Mouse (Mus musculus) intestine, embryonic 14.5 days (tissue): ENCODE measurements around the gene Siglece. TPM values are rescaled to one million over a fixed set of nuclear protein-coding genes. Genes with fewer than 3 reads are reported as not detected.
"Not testable (repeated sequence)": the region's sequence is repeated elsewhere in the genome, so short reads cannot be mapped to it uniquely, and the experiment has no call there.

Experiments
- ATAC-seq: fragments of 200-750 bp; cut with Nextera tagmentation; replicated peaks from 2 replicates; pipeline ENCODE4 v1.8.0; 2017; ENCODE audit warnings: low read depth, moderate number of reproducible peaks, moderate TSS enrichment, moderate library complexity; ENCODE audit not compliant: low FRiP score, low TSS enrichment
- DNase-seq: peaks from one replicate; pipeline ENCODE4 v3.0.0-alpha.2; 2018; ENCODE audit warnings: low spot score
- H3K27ac ChIP-seq: fragments of 300-500 bp; sonication (generic); 2 replicates; pipeline ENCODE4 v1.5.1; 2014; ENCODE audit warnings: low read depth, mild to moderate bottlenecking, control low read depth
- H3K27me3 ChIP-seq: fragments of 300-500 bp; sonication (generic); replicated peaks from 2 replicates; pipeline ENCODE4 v1.6.1; 2014; ENCODE audit warnings: low read length, control low read depth; ENCODE audit not compliant: control insufficient read depth, insufficient read depth
- H3K36me3 ChIP-seq: fragments of 300-500 bp; sonication (generic); 2 replicates; pipeline ENCODE4 v1.6.1; 2014; ENCODE audit warnings: low read length, control low read depth; ENCODE audit not compliant: control insufficient read depth, insufficient read depth
- H3K4me1 ChIP-seq: fragments of 300-500 bp; sonication (generic); replicated peaks from 2 replicates; pipeline ENCODE4 v1.6.1; 2014; ENCODE audit warnings: low read length, control low read depth, mixed read lengths; ENCODE audit not compliant: control insufficient read depth, insufficient read depth
- H3K4me2 ChIP-seq: fragments of 300-500 bp; sonication (generic); 2 replicates; pipeline ENCODE4 v1.6.1; 2014; ENCODE audit warnings: low read length
- H3K4me3 ChIP-seq: fragments of 300-500 bp; sonication (generic); 2 replicates; pipeline ENCODE4 v1.5.1; 2014; ENCODE audit warnings: low read depth, low read length, control low read depth, mixed read lengths
- H3K9ac ChIP-seq: fragments of 300-500 bp; sonication (generic); 2 replicates; pipeline ENCODE4 v1.6.1; 2014; ENCODE audit warnings: mild to moderate bottlenecking, low read length
- H3K9me3 ChIP-seq: fragments of 300-500 bp; sonication (generic); 2 replicates; pipeline ENCODE4 v1.6.1; 2016; ENCODE audit warnings: low read length, control low read depth; ENCODE audit not compliant: control insufficient read depth
- WGBS: fragments of 180-500 bp; shearing (Covaris S2); extraction: QIAGEN DNeasy Blood & Tissue Kit; methylation state at CpG from one replicate; pipeline ENCODE4 v1.1.7; 2014; 5-methylcytosine and 5-hydroxymethylcytosine counted together
- polyA plus RNA-seq: library from polyadenylated mRNA; unstranded; fragments of >200 nt; fragmentation: Nextera tagmentation; extraction: Ambion mirVana; gene quantifications from 2 replicates; pipeline ENCODE4 v1.2.1, GENCODE M21; 2014

The Siglece gene
- polyA plus RNA-seq, 1 experiment from 2014 or later: 1.7 TPM

GRCm38 (mm10) chr7:43671809-43672580 is 12.0 kb upstream of the Siglece start, which contains the start of gene Ctu1:
TSS of gene Ctu1 (plus strand) at chr7:43672016.
- H3K27ac ChIP-seq: peak within 1 kb of the TSS; percentile 38; the same call in 1 of the 2 replicates
- WGBS: under 1% methylated on average over 26 of the region's 26 CpGs
- H3K4me3 ChIP-seq: peak within 1 kb of the TSS; percentile 82
- H3K9me3 ChIP-seq: 0 out of 2 replicates have a peak, but pooled peaks cover 4% of the 10 kb centered on the region
- peak within 1 kb of the TSS; percentile 75 for H3K9ac ChIP-seq
- H3K4me1 ChIP-seq: peaks cover 13% of the 10 kb centered on the region
- peaks cover 26% of the 10 kb centered on the region for H3K36me3 ChIP-seq
- DNase-seq (peak; percentile 88), ATAC-seq (peak; percentile 86)
- H3K4me2 ChIP-seq: peak within 1 kb of the TSS; percentile 69
- no peaks in the 10 kb centered on the region for H3K27me3 ChIP-seq

DNA sequence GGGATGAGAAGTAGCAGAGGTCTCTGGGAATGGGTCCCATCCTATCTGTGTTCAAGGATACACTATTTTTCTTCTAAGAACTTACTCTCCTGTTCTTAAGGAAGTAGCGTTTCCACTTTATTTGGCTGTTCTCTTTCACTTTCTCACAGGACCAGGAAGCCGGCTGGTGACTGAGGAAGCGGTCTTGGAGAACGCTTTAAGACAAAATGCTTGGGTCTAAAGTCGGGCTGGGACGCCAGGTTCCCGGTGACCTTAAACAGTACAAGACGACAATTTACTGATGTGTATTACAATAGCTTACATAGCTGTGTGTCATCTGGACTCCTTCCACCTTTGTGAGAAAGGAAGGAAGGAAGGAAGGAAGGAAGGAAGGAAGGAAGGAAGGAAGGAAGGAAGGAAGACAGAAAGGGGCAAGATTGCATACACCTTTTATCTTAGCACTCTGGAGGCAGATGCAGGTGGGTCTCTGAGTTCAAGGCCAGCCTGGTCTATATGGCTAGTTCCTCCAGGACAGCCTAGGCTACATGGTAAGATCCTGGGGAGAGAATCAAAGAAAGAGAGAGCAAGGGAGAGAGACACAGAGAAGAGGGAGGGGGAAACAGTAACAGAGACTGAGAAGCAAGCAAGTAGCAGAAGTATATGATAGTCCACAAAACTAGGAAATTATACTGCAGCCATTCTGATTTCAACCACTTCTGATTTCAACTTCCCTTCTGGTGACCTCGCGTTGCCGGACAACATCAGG is 11.3 kb upstream of the Siglece start:
- 68% methylated on average over 11 of the region's 11 CpGs for WGBS
- peak overlapping the region; percentile 69 for H3K4me2 ChIP-seq
- no peaks in the 10 kb centered on the region for H3K9me3 ChIP-seq
- H3K4me1 ChIP-seq: peaks cover 13% of the 10 kb centered on the region
- no peaks in the 10 kb centered on the region for H3K27me3 ChIP-seq
- H3K4me3 ChIP-seq: peak overlapping the region; percentile 82
- H3K36me3 ChIP-seq: peaks cover 18% of the 10 kb centered on the region
- no peak for DNase-seq
- peak; percentile 36; the same call in 1 of the 2 replicates for ATAC-seq
- no peak overlapping the region; the same call in 1 of the 2 replicates for H3K27ac ChIP-seq
- peak overlapping the region; percentile 35; the same call in 1 of the 2 replicates for H3K9ac ChIP-seq

DNA sequence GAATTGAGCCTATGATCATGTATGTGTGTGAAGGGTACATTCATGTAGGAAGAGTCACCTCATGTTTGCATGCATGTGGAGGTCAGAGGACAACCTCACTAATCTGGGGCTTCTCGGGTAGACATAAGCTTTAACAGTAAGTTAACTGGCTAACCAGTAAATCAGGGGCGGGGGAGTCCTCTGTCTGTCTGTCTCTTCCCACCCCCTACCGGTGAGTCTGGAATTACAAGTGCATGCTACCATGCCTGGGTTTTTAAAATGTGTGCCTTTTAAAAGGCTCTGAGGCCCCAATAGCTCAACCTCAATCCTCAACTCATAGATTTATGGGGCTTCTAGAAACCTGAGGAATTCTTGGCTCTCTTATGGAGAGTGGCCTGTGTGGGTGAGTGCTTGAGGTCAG is 8.6 kb upstream of the Siglece start:
- DNase-seq (peak; percentile 62), ATAC-seq (no peak)
- H3K4me2 ChIP-seq: no peak overlapping the region
- H3K27me3 ChIP-seq: no peaks in the 10 kb centered on the region
- H3K4me3 ChIP-seq: no peak overlapping the region
- H3K9me3 ChIP-seq: no peaks in the 10 kb centered on the region
- no peak overlapping the region for H3K9ac ChIP-seq
- no peaks in the 10 kb centered on the region for H3K36me3 ChIP-seq
- peaks cover 13% of the 10 kb centered on the region for H3K4me1 ChIP-seq
- 23% methylated on average over 3 of the region's 3 CpGs for WGBS
- no peak overlapping the region for H3K27ac ChIP-seq

- H3K9me3 ChIP-seq, H3K27ac ChIP-seq, H3K4me3 ChIP-seq, ATAC-seq, H3K27me3 ChIP-seq, DNase-seq, H3K4me2 ChIP-seq, H3K9ac ChIP-seq, H3K36me3 ChIP-seq, H3K4me1 ChIP-seq: not testable (repeated sequence)
- WGBS: 84% methylated on average over 4 of the region's 4 CpGs
These were observed 7.3 kb upstream of the Siglece start for GRCm38 (mm10) chr7:43667221-43667620.

GRCm38 (mm10) chr7:43662804-43663203 is 2.8 kb upstream of the Siglece start:
- DNase-seq: no peak
- no peak overlapping the region for H3K27ac ChIP-seq
- no peaks in the 10 kb centered on the region for H3K36me3 ChIP-seq
- no peak overlapping the region for H3K4me2 ChIP-seq
- H3K4me3 ChIP-seq: no peak overlapping the region
- WGBS: 91% methylated on average over 1 of the region's 1 CpGs
- H3K9ac ChIP-seq: no peak overlapping the region
- no peaks in the 10 kb centered on the region for H3K9me3 ChIP-seq
- H3K4me1 ChIP-seq: no peaks in the 10 kb centered on the region
- ATAC-seq: no peak
- no peaks in the 10 kb centered on the region for H3K27me3 ChIP-seq

DNA sequence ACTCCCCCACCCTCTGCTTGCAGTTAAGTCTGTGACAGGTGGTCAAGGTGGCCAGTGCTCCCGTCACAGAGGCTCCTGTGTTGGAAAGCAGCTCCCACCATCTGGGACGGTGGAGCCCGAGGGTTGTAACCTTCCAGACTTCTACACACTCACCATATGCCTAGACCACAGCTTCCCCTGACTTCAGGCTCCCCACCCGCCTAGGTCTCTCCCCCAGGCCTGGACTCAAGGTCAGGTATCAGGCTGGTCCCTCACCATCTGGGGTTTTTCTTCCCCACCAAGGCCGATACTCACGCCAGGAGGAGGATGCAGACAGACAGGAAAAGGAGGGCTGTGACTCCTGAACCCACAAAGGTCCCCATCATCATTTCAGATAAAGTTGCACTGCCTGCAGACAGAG is 3.7 kb downstream of the Siglece start:
- Histone ChIP-seq H3K9me3 (no peaks in the 10 kb centered on the region), H3K27ac (no peak overlapping the region), H3K4me1 (no peaks in the 10 kb centered on the region), H3K9ac (no peak overlapping the region), H3K4me2 (no peak overlapping the region), H3K27me3 (no peaks in the 10 kb centered on the region), H3K4me3 (no peak overlapping the region), H3K36me3 (no peaks in the 10 kb centered on the region)
- WGBS: 72% methylated on average over 6 of the region's 6 CpGs
- DNase-seq: no peak
- ATAC-seq: no peak

DNA sequence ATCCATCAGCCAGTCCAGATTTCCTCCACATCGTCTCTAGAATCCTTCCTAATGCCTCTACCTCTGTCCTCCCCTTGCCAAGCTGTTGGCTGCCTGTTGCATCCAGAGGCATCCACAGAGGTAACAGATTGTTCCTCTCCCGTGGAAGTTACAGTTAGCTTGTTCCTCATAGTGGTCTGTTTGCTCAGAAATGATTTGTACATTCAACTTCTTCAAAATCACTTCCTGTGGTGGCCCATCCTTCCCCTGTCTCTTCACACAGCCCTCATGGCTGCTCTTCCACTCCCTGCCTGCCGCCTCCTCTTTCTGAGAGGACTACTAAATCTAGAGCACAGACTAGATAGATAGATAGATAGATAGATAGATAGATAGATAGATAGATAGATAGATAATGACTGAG is 5.4 kb downstream of the Siglece start:
- no peaks in the 10 kb centered on the region for H3K4me1 ChIP-seq
- H3K9me3 ChIP-seq: no peaks in the 10 kb centered on the region
- no peak overlapping the region for H3K4me2 ChIP-seq
- 77% methylated on average over 3 of the region's 3 CpGs for WGBS
- ATAC-seq: no peak
- H3K27ac ChIP-seq: no peak overlapping the region
- no peak for DNase-seq
- H3K27me3 ChIP-seq: no peaks in the 10 kb centered on the region
- H3K36me3 ChIP-seq: no peaks in the 10 kb centered on the region
- H3K4me3 ChIP-seq: no peak overlapping the region
- no peak overlapping the region for H3K9ac ChIP-seq

GRCm38 (mm10) chr7:43652683-43653082 is 7.3 kb downstream of the Siglece start:
- Histone ChIP-seq H3K9ac (no peak overlapping the region), H3K27me3 (no peaks in the 10 kb centered on the region), H3K9me3 (no peaks in the 10 kb centered on the region), H3K4me2 (no peak overlapping the region), H3K36me3 (no peaks in the 10 kb centered on the region), H3K4me1 (no peaks in the 10 kb centered on the region), H3K4me3 (no peak overlapping the region), H3K27ac (no peak overlapping the region)
- DNase-seq (no peak), ATAC-seq (no peak)
- 79% methylated on average over 6 of the region's 6 CpGs for WGBS
